Mouse (Mus musculus) C2C12 (cell line): Measurements from ENCODE around the gene Gm20388. TPM values are rescaled to one million over a fixed set of nuclear protein-coding genes. Genes with fewer than 3 reads are reported as not detected.

Experiments used
- H3K27me3 ChIP-seq: one replicate; pipeline ENCODE4 v1.6.1; 2011; ENCODE audit not compliant: control insufficient read depth, insufficient read depth, insufficient read length
- H3K36me3 ChIP-seq: one replicate; pipeline ENCODE4 v1.6.1; 2011; ENCODE audit not compliant: control insufficient read depth, insufficient read depth
- H3K4me3 ChIP-seq: one replicate; pipeline ENCODE4 v1.5.1; 2011; ENCODE audit warnings: mild to moderate bottlenecking, control low read depth; ENCODE audit not compliant: poor library complexity, insufficient read depth, severe bottlenecking
- H3K79me2 ChIP-seq: one replicate; pipeline ENCODE4 v1.6.1; 2011; ENCODE audit not compliant: control insufficient read depth, insufficient read depth
- H3K79me3 ChIP-seq: one replicate; pipeline ENCODE4 v1.6.1; 2011; ENCODE audit warnings: low read depth, control low read depth
- H3ac ChIP-seq: one replicate; pipeline ENCODE3; 2011; ENCODE audit warnings: low read depth; ENCODE audit not compliant: control insufficient read depth, insufficient read length
- CEBPB ChIP-seq: IDR thresholded peaks from one replicate; pipeline ENCODE4 v1.6.1; 2011; ENCODE audit warnings: low read depth, mild to moderate bottlenecking, control low read depth, moderate library complexity
- CTCF ChIP-seq: IDR thresholded peaks from one replicate; pipeline ENCODE4 v1.5.1; 2011; ENCODE audit not compliant: control insufficient read depth, insufficient read depth, insufficient read length
- FOSL1 ChIP-seq: IDR thresholded peaks from one replicate; pipeline ENCODE4 v1.8.0; 2011; ENCODE audit warnings: mild to moderate bottlenecking, low read length; ENCODE audit not compliant: poor library complexity, insufficient read depth, severe bottlenecking
- MAX ChIP-seq: IDR thresholded peaks from one replicate; pipeline ENCODE4 v1.6.1; 2011; ENCODE audit warnings: mild to moderate bottlenecking, control low read depth
- MYOD1 ChIP-seq: IDR thresholded peaks from one replicate; pipeline ENCODE4 v1.6.1; 2011; ENCODE audit warnings: low read depth; ENCODE audit not compliant: control insufficient read depth, insufficient read length
- MYOG ChIP-seq: IDR thresholded peaks from one replicate; pipeline ENCODE4 v1.6.1; 2011; ENCODE audit not compliant: control insufficient read depth, insufficient read length; ENCODE audit errors: extremely low read depth
- USF1 ChIP-seq: IDR thresholded peaks from one replicate; pipeline ENCODE4 v1.6.1; 2011; ENCODE audit warnings: low read depth, mild to moderate bottlenecking, control low read depth, moderate library complexity
- polyA plus RNA-seq: library from polyadenylated mRNA; unstranded; fragments of >200 nt; fragmentation: generic; extraction: Trizol; gene quantifications from one replicate; pipeline ENCODE4 v1.2.1, GENCODE M21; 2012; ENCODE audit warnings: missing spikeins

The Gm20388 gene
- polyA plus RNA-seq, 1 experiment: 15.0 TPM

DNA sequence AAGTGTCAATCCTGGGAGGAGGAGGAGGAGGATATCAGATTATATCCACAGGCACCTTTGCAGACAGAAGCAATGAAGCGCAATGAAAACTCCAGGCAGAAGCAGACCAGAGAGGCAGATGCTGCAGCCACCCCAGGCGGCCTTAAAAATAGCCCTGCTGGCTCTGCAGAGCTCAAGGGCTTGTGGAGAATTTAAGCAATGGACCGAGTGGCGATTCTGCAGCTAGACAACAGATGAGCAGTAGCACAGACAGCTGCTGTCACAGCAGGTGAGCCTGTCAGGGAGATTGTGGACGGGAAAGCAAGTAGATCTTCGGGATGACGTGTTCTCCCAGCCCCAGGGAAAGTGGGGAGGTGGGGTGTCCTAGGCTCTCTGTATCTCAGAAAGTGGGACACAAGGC, 2120.3 kb downstream of the Gm20388 start:
- Histone ChIP-seq H3ac (no peak overlapping the region), H3K79me2 (no peaks in the 10 kb centered on the region), H3K79me3 (no peaks in the 10 kb centered on the region), H3K36me3 (peaks cover 7% of the 10 kb centered on the region), H3K4me3 (no peak overlapping the region), H3K27me3 (no peaks in the 10 kb centered on the region)
- TF ChIP-seq MYOG (no peak), MAX (no peak), MYOD1 (no peak), FOSL1 (no peak), CTCF (no peak), USF1 (no peak), CEBPB (no peak)

GRCm38 (mm10) chr8:122032741-122033140, 2122.1 kb downstream of the Gm20388 start:
- H3K79me2 ChIP-seq: no peaks in the 10 kb centered on the region
- TF ChIP-seq MYOG (no peak), CTCF (no peak), MAX (no peak), CEBPB (no peak), FOSL1 (no peak), USF1 (no peak), MYOD1 (no peak)
- H3K36me3 ChIP-seq: no peaks in the 10 kb centered on the region
- no peaks in the 10 kb centered on the region for H3K27me3 ChIP-seq
- no peaks in the 10 kb centered on the region for H3K79me3 ChIP-seq
- H3K4me3 ChIP-seq: no peak overlapping the region
- H3ac ChIP-seq: no peak overlapping the region

DNA sequence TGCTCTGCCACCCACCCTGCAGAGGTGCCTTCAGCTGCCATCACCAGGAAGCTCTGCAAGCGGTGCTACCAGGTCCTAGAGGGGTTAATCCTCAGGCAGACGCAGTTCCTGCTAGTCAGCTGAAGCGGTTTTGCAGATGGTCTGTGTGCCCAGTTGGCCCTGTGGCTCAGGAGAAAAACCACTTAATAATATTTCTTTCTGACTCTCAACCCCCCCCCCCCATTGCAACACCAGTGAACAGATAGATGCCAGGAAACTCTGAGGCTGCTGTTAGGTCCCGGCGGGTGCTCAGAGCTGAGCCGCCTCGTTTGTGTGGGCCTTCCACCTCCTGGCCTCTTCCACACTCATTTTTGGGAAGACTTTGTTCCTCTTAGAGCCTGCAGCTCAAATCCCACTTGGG, 2124.9 kb downstream of the Gm20388 start:
- Histone ChIP-seq H3K79me3 (no peaks in the 10 kb centered on the region), H3ac (no peak overlapping the region), H3K27me3 (no peaks in the 10 kb centered on the region), H3K79me2 (no peaks in the 10 kb centered on the region), H3K4me3 (no peak overlapping the region), H3K36me3 (no peaks in the 10 kb centered on the region)
- TF ChIP-seq MYOG: no peak
- no peak for TF ChIP-seq CEBPB
- TF ChIP-seq CTCF: no peak
- TF ChIP-seq MAX: no peak
- TF ChIP-seq MYOD1: no peak
- no peak for TF ChIP-seq USF1
- TF ChIP-seq FOSL1: no peak

GRCm38 (mm10) chr8:122036325-122036724, 2125.7 kb downstream of the Gm20388 start:
- no peaks in the 10 kb centered on the region for H3K27me3 ChIP-seq
- H3K79me2 ChIP-seq: no peaks in the 10 kb centered on the region
- no peak overlapping the region for H3K4me3 ChIP-seq
- H3K79me3 ChIP-seq: no peaks in the 10 kb centered on the region
- no peak overlapping the region for H3ac ChIP-seq
- H3K36me3 ChIP-seq: no peaks in the 10 kb centered on the region
- TF ChIP-seq MYOD1: peak; percentile 87
- TF ChIP-seq FOSL1: no peak

DNA sequence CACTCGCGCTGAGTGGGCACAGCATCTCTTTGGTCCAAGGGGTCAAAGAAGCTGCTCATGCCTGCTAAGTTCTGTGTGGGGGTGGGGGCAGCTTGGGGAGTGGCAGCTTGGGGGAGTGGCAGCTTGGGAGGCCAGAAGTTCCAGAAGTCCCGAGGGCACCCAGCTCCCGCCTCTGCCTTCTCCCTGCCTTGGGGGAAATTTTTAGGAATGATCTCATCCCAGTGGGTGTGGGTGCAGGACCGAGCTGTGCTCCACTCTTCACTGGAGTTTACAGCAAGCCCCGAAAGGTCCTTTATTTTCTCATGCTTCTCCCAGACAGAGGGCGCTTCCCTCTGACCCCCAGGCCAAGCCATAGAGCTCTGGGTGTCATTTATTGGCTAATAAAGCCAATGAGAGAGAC, 2126.6 kb downstream of the Gm20388 start:
- Histone ChIP-seq H3K79me2 (no peaks in the 10 kb centered on the region), H3K79me3 (no peaks in the 10 kb centered on the region), H3ac (no peak overlapping the region), H3K36me3 (no peaks in the 10 kb centered on the region), H3K4me3 (no peak overlapping the region), H3K27me3 (no peaks in the 10 kb centered on the region)
- TF ChIP-seq MAX (no peak), CTCF (no peak)

- TF ChIP-seq MAX: no peak
- peak; percentile 2 for TF ChIP-seq CEBPB
- no peak overlapping the region for H3K4me3 ChIP-seq
- no peaks in the 10 kb centered on the region for H3K79me2 ChIP-seq
- H3K36me3 ChIP-seq: no peaks in the 10 kb centered on the region
- H3ac ChIP-seq: no peak overlapping the region
- no peaks in the 10 kb centered on the region for H3K79me3 ChIP-seq
- no peaks in the 10 kb centered on the region for H3K27me3 ChIP-seq
Measured at GRCm38 (mm10) chr8:122038076-122038475, 2127.4 kb downstream of the Gm20388 start.

DNA sequence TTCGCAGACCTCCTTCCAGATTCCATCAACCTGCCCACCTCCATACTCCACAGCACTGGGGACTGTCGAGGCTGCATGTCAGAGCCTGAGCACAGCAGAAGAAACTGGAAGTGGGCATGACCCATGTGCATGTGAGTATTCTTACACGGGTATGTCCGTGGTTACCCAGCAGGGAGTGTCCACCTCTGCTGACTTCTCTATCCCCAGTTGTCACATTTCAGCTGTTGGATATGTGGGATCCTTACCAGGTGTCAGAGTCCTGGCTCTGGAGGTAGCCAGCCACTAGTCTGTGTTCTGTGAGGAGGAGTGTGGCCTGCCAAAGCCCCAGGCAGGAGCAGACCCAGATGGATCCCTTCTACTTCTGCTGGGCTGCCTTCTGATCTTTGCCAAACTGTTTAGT, 2128.8 kb downstream of the Gm20388 start:
- H3K79me2 ChIP-seq: no peaks in the 10 kb centered on the region
- no peak overlapping the region for H3K4me3 ChIP-seq
- no peak overlapping the region for H3ac ChIP-seq
- no peaks in the 10 kb centered on the region for H3K27me3 ChIP-seq
- no peaks in the 10 kb centered on the region for H3K36me3 ChIP-seq
- no peak for TF ChIP-seq CTCF
- TF ChIP-seq FOSL1: no peak
- no peak for TF ChIP-seq MYOG
- no peak for TF ChIP-seq MYOD1
- TF ChIP-seq MAX: no peak
- no peak for TF ChIP-seq CEBPB
- no peaks in the 10 kb centered on the region for H3K79me3 ChIP-seq
